Mouse (Mus musculus): ENCODE data around the gene Erc2. TPM values are rescaled to one million over a fixed set of nuclear protein-coding genes. Genes with fewer than 3 reads are reported as not detected.

Gene Erc2
- polyA plus RNA-seq, 1 experiment from 2014 or later: 8.1 TPM

DNA sequence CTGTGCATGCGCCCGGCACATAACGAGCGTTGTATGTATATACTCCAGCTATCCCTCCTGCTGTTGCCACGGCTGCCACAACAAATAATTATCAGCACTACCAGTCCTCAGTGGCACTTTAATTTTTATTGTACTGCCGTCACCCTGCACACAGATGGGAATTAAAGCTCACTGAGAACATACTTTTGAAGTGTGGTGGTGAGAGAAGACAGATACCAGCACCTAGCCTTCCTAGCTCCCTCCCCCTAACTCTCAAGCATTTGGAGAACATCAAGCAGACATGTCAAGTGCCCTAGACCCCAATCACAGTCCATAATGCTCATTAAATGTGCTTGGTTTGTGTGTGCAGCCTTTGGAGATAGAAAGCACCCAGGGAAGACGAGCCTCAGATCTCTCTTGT, 652.6 kb downstream of the Erc2 start:
- H3K4me3 ChIP-seq (replicated peaks): no peak overlapping the region
- no peaks in the 10 kb centered on the region; the same call in 1 of the 2 replicates for H3K27me3 ChIP-seq
- no peaks in the 10 kb centered on the region for H3K36me3 ChIP-seq
- H3K9me3 ChIP-seq: no peaks in the 10 kb centered on the region
- no peak for ATAC-seq (ENCODE audit: insufficient number of reproducible peaks, insufficient read depth, low FRiP score, low TSS enrichment, low read depth)
- WGBS: 28% methylated on average over 7 of the region's 7 CpGs
- peaks cover 16% of the 10 kb centered on the region; the same call in 1 of the 2 replicates for H3K4me1 ChIP-seq (replicated peaks)
- H3K27ac ChIP-seq: no peak overlapping the region
- H3K9ac ChIP-seq (replicated peaks): no peak overlapping the region
- no peak overlapping the region for H3K4me2 ChIP-seq

DNA sequence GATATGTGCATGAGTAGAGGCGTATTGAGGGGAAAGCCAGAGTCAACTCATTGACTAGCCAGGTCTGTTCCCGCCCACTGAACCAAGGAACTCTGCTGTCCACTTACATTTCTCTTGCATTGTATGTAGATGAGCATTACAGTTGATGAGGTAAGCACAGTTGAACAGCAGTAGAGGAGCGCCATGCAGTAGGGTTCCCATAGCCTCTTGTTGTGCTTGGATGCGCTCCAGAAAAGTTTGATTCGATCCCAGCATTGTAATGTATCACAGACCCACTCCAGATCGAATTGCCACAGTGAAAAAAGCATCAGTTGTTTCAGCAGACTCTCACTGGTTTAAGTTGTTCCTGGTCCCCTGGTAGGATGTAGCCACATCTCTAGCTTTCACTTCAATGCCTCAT, 656.7 kb downstream of the Erc2 start:
- H3K27ac ChIP-seq: no peak overlapping the region
- no peaks in the 10 kb centered on the region for H3K9me3 ChIP-seq
- 77% methylated on average over 6 of the region's 6 CpGs for WGBS
- H3K27me3 ChIP-seq: no peaks in the 10 kb centered on the region
- H3K36me3 ChIP-seq: no peaks in the 10 kb centered on the region
- H3K4me2 ChIP-seq: no peak overlapping the region
- ATAC-seq (ENCODE audit: insufficient number of reproducible peaks, insufficient read depth, low FRiP score, low TSS enrichment, low read depth): no peak
- H3K4me1 ChIP-seq (replicated peaks): peaks cover 16% of the 10 kb centered on the region; the same call in 1 of the 2 replicates
- H3K9ac ChIP-seq (replicated peaks): no peak overlapping the region
- no peak overlapping the region for H3K4me3 ChIP-seq (replicated peaks)

DNA sequence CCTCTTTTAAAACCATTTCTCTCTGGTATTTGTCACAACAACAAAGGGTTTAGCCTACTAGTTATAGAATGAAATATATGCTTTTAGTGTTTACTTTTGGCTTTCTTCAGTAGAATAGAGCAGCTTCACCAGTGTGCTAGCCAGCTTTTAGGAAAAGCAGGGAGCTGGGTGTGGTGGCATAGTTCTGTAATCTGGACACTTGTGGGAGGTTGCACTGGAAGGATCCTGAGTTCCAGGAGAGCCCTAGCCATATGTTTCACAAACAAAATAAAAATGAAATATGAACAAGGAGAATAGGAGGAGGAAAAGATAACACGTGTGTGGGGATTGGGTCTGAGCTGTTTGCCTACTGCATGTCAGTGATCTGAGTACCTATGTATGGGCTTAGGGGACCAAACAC, 658.1 kb downstream of the Erc2 start:
- ATAC-seq (ENCODE audit: insufficient number of reproducible peaks, insufficient read depth, low FRiP score, low TSS enrichment, low read depth): no peak
- Histone ChIP-seq H3K9ac (replicated peaks) (no peak overlapping the region), H3K36me3 (no peaks in the 10 kb centered on the region), H3K4me2 (no peak overlapping the region), H3K4me1 (replicated peaks) (peaks cover 4% of the 10 kb centered on the region; the same call in 1 of the 2 replicates), H3K27me3 (no peaks in the 10 kb centered on the region), H3K27ac (no peak overlapping the region), H3K9me3 (no peaks in the 10 kb centered on the region), H3K4me3 (replicated peaks) (no peak overlapping the region)
- WGBS: 78% methylated on average over 1 of the region's 1 CpGs

DNA sequence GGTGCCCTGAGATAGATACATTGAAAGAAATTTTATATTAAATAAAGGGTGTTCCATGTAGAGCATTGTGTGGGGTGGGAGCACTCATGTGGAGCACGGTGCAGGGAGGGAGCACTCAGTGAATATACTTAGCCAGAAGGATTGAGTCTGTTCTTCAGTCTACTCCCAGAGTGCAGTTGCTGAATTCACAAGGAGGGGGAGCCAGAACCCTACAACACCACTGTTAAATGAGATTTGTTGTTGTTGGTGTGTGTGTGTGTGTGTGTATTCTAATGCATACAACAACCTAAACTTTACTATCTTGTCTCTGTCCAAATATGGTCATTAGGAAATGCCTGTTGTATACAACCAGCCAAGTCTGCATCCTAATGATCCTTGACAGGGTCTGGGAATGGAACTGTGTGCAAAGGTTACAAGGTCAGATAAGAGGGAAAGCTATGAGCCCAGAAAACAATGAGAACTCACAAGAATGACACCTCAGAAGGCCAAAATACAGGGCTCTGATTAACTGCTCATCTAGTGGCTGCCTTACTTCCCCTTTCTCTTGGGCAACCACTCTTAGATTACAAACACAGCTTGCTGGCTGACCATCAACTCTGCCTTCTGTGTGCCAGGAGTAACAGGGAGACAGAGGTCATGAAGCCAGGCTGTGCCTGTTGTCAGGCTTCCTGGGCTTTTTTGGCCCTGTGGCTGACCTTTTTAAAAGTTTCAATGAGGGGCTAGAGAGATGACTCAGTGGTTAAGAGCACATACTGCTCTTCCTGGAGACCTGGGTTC, 661.3 kb downstream of the Erc2 start:
- ATAC-seq (ENCODE audit: insufficient number of reproducible peaks, insufficient read depth, low FRiP score, low TSS enrichment, low read depth): no peak
- Histone ChIP-seq H3K27me3 (no peaks in the 10 kb centered on the region), H3K4me1 (replicated peaks) (no peaks in the 10 kb centered on the region), H3K4me2 (no peak overlapping the region), H3K4me3 (replicated peaks) (no peak overlapping the region), H3K27ac (no peak overlapping the region), H3K9me3 (no peaks in the 10 kb centered on the region), H3K36me3 (no peaks in the 10 kb centered on the region), H3K9ac (replicated peaks) (no peak overlapping the region)
- 93% methylated on average over 1 of the region's 1 CpGs for WGBS

DNA sequence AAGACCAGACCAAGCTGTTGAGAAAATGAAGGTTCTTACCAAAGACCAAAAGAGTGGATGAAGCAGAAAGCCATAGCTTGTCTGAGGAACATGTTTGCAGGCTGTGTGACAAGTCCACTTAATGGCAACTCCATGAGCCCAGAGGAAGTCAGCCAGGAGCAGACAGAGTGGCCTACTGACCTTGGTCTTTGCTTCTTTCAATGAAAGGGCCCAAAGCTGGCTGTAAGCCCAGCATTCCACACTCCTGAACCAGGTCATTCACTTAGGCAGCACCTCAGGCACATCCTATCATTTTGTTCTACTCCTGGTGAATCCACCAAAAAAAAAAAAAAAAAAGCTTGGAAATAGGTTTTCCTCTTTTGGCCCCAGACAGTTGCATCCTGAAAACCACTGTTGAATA, 664.3 kb downstream of the Erc2 start:
- H3K9ac ChIP-seq (replicated peaks): no peak overlapping the region

DNA sequence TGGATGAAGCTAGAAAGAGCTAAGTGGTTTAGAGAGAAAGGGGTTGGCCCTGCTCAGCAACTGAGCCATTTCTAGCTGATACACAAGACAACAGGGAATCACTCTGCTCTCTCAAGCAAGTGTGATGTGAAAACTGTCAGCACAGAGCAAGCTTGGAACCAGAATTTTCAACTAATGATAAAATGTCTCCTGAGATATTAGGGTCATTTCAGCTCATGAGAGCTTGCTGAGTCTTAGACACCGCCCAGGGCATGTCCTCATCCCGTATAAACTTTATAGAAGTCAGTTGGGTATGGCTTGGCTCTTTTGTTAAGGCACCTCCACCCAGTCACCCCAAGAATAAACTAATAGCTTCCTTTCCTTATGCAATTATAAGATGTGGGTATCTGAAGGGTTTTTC, 666.0 kb downstream of the Erc2 start:
- 76% methylated on average over 2 of the region's 2 CpGs for WGBS
- peaks cover 3% of the 10 kb centered on the region; the same call in 1 of the 2 replicates for H3K4me1 ChIP-seq (replicated peaks)

More for the DNA sequence above, 664.3 kb downstream of the Erc2 start:
- Histone ChIP-seq H3K36me3 (no peaks in the 10 kb centered on the region), H3K9me3 (no peaks in the 10 kb centered on the region), H3K4me1 (replicated peaks) (peaks cover 3% of the 10 kb centered on the region; the same call in 1 of the 2 replicates), H3K4me3 (replicated peaks) (no peak overlapping the region), H3K4me2 (no peak overlapping the region), H3K27ac (no peak overlapping the region), H3K27me3 (no peaks in the 10 kb centered on the region)
- no peak for ATAC-seq (ENCODE audit: insufficient number of reproducible peaks, insufficient read depth, low FRiP score, low TSS enrichment, low read depth)

DNA sequence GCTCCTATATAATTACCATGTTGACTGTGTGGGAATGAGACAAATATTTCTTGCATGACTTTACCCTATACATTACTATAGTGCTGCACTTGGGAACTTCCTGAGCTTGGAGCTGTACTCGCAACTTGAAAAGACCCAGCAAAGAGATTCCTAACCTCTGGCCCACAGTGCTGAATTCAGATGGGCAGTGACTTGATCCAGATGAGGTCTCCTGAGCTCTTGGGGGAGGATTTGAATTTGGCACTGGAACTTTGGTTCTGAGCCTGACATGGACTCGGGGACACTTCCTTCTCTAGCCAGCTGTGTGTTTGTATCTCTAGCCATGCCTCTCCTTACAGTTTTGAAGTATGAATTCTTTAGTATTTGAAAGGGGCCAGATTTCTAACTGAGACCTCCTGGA, 666.7 kb downstream of the Erc2 start:
- WGBS: 74% methylated on average over 2 of the region's 2 CpGs
- ATAC-seq (ENCODE audit: insufficient number of reproducible peaks, insufficient read depth, low FRiP score, low TSS enrichment, low read depth): no peak
- no peaks in the 10 kb centered on the region for H3K36me3 ChIP-seq
- H3K27ac ChIP-seq: no peak overlapping the region
- no peaks in the 10 kb centered on the region for H3K9me3 ChIP-seq
- H3K4me3 ChIP-seq (replicated peaks): no peak overlapping the region
- H3K27me3 ChIP-seq: no peaks in the 10 kb centered on the region
- H3K4me1 ChIP-seq (replicated peaks): peaks cover 3% of the 10 kb centered on the region; the same call in 1 of the 2 replicates
- H3K9ac ChIP-seq (replicated peaks): no peak overlapping the region
- no peak overlapping the region for H3K4me2 ChIP-seq

More for the DNA sequence above, 666.0 kb downstream of the Erc2 start:
- H3K36me3 ChIP-seq: no peaks in the 10 kb centered on the region
- H3K4me3 ChIP-seq (replicated peaks): no peak overlapping the region
- no peaks in the 10 kb centered on the region for H3K27me3 ChIP-seq
- ATAC-seq (ENCODE audit: insufficient number of reproducible peaks, insufficient read depth, low FRiP score, low TSS enrichment, low read depth): no peak
- H3K27ac ChIP-seq: no peak overlapping the region
- H3K9me3 ChIP-seq: no peaks in the 10 kb centered on the region
- H3K4me2 ChIP-seq: no peak overlapping the region
- no peak overlapping the region for H3K9ac ChIP-seq (replicated peaks)

DNA sequence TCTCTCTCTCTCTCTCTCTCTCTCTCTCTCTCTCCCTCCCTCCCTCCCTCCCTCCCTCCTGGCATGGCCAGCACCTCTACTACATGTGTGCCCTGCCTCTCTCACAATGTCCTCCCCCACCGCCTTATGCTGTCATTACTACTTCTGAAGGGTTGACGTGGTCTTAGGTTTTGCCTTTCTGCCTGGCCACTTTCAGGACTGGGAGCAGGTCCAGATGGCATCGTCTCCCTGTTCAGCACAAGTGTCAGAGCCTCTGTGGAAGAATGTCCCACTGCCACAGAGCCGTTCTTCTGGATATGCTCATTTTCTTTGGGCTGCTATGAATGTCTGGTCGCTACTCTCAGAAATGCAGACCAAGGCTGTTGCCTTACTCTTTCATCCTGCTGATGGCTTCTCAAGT, 671.7 kb downstream of the Erc2 start:
- Histone ChIP-seq H3K27ac (no peak overlapping the region), H3K4me1 (replicated peaks) (peaks cover 15% of the 10 kb centered on the region), H3K27me3 (no peaks in the 10 kb centered on the region), H3K4me2 (no peak overlapping the region), H3K9ac (replicated peaks) (no peak overlapping the region), H3K36me3 (no peaks in the 10 kb centered on the region), H3K9me3 (no peaks in the 10 kb centered on the region), H3K4me3 (replicated peaks) (no peak overlapping the region)
- ATAC-seq (ENCODE audit: insufficient number of reproducible peaks, insufficient read depth, low FRiP score, low TSS enrichment, low read depth): no peak
- WGBS: 91% methylated on average over 5 of the region's 5 CpGs

DNA sequence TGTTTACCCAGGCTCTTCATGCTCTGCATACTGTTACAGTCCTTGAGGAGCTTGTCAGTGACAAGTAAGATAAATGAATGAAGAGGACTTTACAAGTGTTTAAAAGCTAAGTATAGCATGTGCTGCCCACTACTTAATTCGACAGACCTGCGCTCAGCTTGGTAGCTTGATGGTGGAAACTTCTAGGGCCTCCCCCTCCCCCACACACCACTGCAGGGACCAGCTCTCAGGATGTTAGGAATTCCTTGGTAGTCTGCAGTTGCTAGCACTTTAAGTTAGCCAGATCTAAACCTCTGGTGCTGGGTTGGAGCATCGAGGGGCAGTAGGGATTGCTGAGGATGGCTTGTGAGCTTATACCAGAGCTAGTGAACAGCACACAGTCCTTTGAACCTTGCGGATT, 672.9 kb downstream of the Erc2 start:
- H3K27ac ChIP-seq: no peak overlapping the region
- ATAC-seq (ENCODE audit: insufficient number of reproducible peaks, insufficient read depth, low FRiP score, low TSS enrichment, low read depth): no peak
- no peak overlapping the region for H3K4me2 ChIP-seq
- H3K4me1 ChIP-seq (replicated peaks): peaks cover 13% of the 10 kb centered on the region
- no peaks in the 10 kb centered on the region for H3K27me3 ChIP-seq
- no peaks in the 10 kb centered on the region for H3K9me3 ChIP-seq
- no peak overlapping the region for H3K4me3 ChIP-seq (replicated peaks)
- H3K9ac ChIP-seq (replicated peaks): no peak overlapping the region
- 40% methylated on average over 4 of the region's 4 CpGs for WGBS
- no peaks in the 10 kb centered on the region for H3K36me3 ChIP-seq

DNA sequence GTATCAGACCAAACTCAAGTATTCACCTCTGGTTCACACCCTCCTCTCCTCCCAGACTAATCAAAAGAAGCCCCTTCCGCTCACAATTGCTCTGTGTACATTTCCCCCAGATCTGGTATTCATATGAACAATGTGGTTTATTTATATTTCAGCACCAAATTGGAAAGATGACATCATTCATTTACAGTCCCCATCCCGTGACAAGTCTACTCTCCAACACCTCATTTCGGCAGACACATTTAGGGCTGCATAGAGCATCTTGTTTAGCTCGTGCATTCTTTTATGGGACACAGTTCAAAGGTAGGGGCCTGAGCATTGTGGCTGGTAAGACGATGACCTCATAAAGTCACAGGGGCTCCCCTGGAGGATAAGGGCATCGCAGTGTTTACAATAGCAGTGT, 677.9 kb downstream of the Erc2 start:
- H3K27ac ChIP-seq: no peak overlapping the region
- H3K36me3 ChIP-seq: no peaks in the 10 kb centered on the region
- no peak overlapping the region for H3K9ac ChIP-seq (replicated peaks)
- ATAC-seq (ENCODE audit: insufficient number of reproducible peaks, insufficient read depth, low FRiP score, low TSS enrichment, low read depth): no peak
- H3K4me1 ChIP-seq (replicated peaks): peaks cover 8% of the 10 kb centered on the region
- no peak overlapping the region for H3K4me2 ChIP-seq
- no peak overlapping the region for H3K4me3 ChIP-seq (replicated peaks)
- 46% methylated on average over 6 of the region's 6 CpGs for WGBS
- no peaks in the 10 kb centered on the region for H3K27me3 ChIP-seq
- no peaks in the 10 kb centered on the region for H3K9me3 ChIP-seq

DNA sequence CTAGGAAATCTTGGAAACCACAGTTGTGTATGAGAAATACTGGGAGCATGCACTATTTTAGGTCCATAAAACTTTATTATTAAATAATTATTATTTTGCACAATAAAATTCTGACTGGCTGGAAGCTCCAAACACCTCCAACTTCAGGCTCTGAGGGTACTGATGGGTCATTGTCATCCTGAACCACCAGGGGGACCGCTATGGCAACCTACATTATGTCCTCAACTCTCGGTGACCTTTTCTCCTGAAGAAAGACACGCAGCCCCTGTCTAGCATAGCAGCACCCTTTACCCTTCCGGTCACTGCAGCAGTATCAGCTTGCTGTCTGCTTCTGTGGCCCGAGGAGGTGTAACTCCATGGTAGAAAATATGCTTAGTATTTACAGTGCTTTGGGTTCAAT, 679.0 kb downstream of the Erc2 start:
- no peaks in the 10 kb centered on the region; the same call in 1 of the 2 replicates for H3K4me1 ChIP-seq (replicated peaks)
- WGBS: 43% methylated on average over 5 of the region's 5 CpGs
- H3K9me3 ChIP-seq: no peaks in the 10 kb centered on the region
- no peak overlapping the region for H3K27ac ChIP-seq
- H3K9ac ChIP-seq (replicated peaks): no peak overlapping the region
- H3K27me3 ChIP-seq: no peaks in the 10 kb centered on the region
- no peak overlapping the region for H3K4me3 ChIP-seq (replicated peaks)
- ATAC-seq (ENCODE audit: insufficient number of reproducible peaks, insufficient read depth, low FRiP score, low TSS enrichment, low read depth): no peak
- no peak overlapping the region for H3K4me2 ChIP-seq
- H3K36me3 ChIP-seq: no peaks in the 10 kb centered on the region

DNA sequence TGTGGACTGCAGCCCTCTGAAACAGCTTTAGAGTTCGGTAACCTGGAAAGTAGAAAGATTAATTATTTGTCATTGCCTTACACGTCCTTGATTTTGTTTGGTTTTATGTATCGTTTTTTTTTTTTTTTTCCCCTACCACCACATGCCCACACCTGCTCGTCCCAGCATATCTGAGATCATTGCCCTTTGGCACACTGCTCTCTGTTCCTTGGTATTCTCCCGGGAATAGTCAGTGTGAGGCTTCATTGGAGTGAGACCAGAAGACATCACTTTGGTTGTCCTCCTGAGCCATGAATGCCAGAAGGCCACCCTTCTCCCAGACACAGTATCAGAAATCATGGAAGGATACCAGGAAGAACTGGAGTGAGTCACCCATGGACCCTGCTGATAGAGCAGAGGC, 681.9 kb downstream of the Erc2 start:
- Histone ChIP-seq H3K27ac (no peak overlapping the region), H3K4me3 (replicated peaks) (no peak overlapping the region), H3K9ac (replicated peaks) (no peak overlapping the region), H3K9me3 (no peaks in the 10 kb centered on the region), H3K27me3 (no peaks in the 10 kb centered on the region), H3K36me3 (no peaks in the 10 kb centered on the region), H3K4me2 (no peak overlapping the region), H3K4me1 (replicated peaks) (no peaks in the 10 kb centered on the region; the same call in 1 of the 2 replicates)
- WGBS: 80% methylated on average over 5 of the region's 5 CpGs
- no peak for ATAC-seq (ENCODE audit: insufficient number of reproducible peaks, insufficient read depth, low FRiP score, low TSS enrichment, low read depth)
